Mouse (Mus musculus) lung, embryonic 16.5 days (tissue): ENCODE measurements around the gene Lgi1. TPM values are rescaled to one million over a fixed set of nuclear protein-coding genes. Genes with fewer than 3 reads are reported as not detected.

Experiments used
- ATAC-seq: fragments of 200-750 bp; cut with Nextera tagmentation; 2 replicates; pipeline ENCODE4 v1.8.0; 2017; ENCODE audit warnings: low read depth, mild to moderate bottlenecking, moderate library complexity
- H3K27ac ChIP-seq: fragments of 300-500 bp; sonication (generic); 2 replicates; pipeline ENCODE4 v1.5.1; 2014; ENCODE audit warnings: mild to moderate bottlenecking, control low read depth, low read length
- H3K27me3 ChIP-seq: fragments of 300-500 bp; sonication (generic); 2 replicates; pipeline ENCODE4 v1.6.1; 2014; ENCODE audit warnings: low read depth, low read length, mixed read lengths; ENCODE audit not compliant: control insufficient read depth, insufficient read depth
- H3K36me3 ChIP-seq: fragments of 300-500 bp; sonication (generic); 2 replicates; pipeline ENCODE4 v1.6.1; 2014; ENCODE audit warnings: low read length; ENCODE audit not compliant: control insufficient read depth, insufficient read depth
- H3K4me1 ChIP-seq: fragments of 300-500 bp; sonication (generic); replicated peaks from 2 replicates; pipeline ENCODE4 v1.6.1; 2014; ENCODE audit warnings: low read length, mixed read lengths; ENCODE audit not compliant: control insufficient read depth, insufficient read depth
- H3K4me2 ChIP-seq: fragments of 300-500 bp; sonication (generic); 2 replicates; pipeline ENCODE4 v1.6.1; 2014; ENCODE audit warnings: low read depth, low read length, control low read depth
- H3K4me3 ChIP-seq: fragments of 300-500 bp; sonication (generic); 2 replicates; pipeline ENCODE4 v1.5.1; 2014; ENCODE audit warnings: mild to moderate bottlenecking, low read length, control low read depth
- H3K9ac ChIP-seq: fragments of 300-500 bp; sonication (generic); 2 replicates; pipeline ENCODE4 v1.6.1; 2014; ENCODE audit warnings: low read length, control low read depth
- H3K9me3 ChIP-seq: fragments of 300-500 bp; sonication (generic); 2 replicates; pipeline ENCODE4 v1.6.1; 2016; ENCODE audit warnings: low read length; ENCODE audit not compliant: control insufficient read depth
- WGBS: fragments of 180-500 bp; shearing (Covaris S2); extraction: QIAGEN DNeasy Blood & Tissue Kit; methylation state at CpG from one replicate; pipeline ENCODE4 v1.1.7; 2014; 5-methylcytosine and 5-hydroxymethylcytosine counted together
- polyA plus RNA-seq: library from polyadenylated mRNA; unstranded; fragments of >200 nt; fragmentation: Nextera tagmentation; extraction: Ambion mirVana; gene quantifications from 2 replicates; pipeline ENCODE4 v1.2.1, GENCODE M21; 2015

Lgi1 gene
- polyA plus RNA-seq, 1 experiment from 2014 or later: 0.28 TPM

DNA sequence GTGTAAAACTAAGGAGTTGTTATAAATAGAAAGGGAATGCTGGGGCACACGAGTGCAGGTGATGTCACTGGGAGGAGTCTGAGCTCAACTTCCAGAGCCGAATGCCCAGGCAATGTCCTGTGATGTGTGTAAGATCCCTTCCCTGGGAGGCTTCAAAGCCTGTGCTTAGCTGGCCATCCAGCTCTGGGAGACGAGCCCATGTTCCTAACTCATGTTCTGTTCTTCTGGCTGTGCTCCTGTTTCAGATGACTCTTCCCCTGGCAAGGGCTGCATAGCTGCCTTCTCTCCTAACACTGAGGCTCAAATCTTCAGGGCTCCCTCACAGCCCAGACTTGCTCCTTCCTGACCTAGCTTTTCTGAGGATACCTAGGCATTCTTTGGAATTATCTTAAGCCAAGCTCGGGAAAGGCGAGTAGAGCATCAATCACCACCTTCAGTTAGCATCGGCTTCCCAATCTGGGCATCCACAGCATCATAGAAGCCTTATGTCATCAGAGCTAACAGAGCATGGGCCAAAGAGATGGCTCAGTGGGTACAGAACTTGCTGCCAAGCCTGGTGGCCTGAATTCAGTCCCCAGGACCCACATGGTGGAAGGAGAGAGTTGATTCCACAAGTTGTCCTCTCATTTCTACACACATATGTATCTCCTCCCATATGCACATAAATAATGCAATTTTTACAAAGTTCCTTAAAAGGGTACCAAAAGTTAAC, 52.4 kb downstream of the Lgi1 start:
- no peaks in the 10 kb centered on the region for H3K4me1 ChIP-seq
- H3K4me2 ChIP-seq: no peak overlapping the region
- H3K36me3 ChIP-seq: no peaks in the 10 kb centered on the region
- H3K27me3 ChIP-seq: no peaks in the 10 kb centered on the region
- WGBS: 78% methylated on average over 6 of the region's 6 CpGs
- H3K4me3 ChIP-seq: no peak overlapping the region
- H3K9me3 ChIP-seq: no peaks in the 10 kb centered on the region; the same call in 1 of the 2 replicates
- H3K27ac ChIP-seq: no peak overlapping the region
- ATAC-seq: no peak
- H3K9ac ChIP-seq: no peak overlapping the region

DNA sequence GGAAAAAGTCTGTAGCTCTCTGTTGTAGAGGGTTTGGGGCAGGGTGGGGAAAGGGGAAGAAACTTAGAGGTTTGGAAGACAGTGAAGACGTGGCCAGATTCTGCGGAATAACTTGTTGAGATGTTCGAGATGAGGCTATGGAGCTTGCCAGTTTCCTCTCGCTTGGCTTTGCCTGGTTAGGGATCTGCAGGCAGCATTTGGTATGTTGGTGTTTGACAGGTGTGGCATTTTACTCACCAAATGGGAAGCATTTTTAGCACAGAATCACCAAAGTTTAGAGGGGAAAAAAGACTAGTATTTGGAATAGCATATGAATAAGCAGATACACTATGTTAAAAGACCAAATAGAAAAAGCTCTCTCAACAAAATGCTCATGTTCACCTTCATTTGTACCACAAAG, 54.0 kb downstream of the Lgi1 start:
- H3K27ac ChIP-seq: no peak overlapping the region
- no peak overlapping the region for H3K9ac ChIP-seq
- no peaks in the 10 kb centered on the region for H3K36me3 ChIP-seq
- H3K9me3 ChIP-seq: no peaks in the 10 kb centered on the region; the same call in 1 of the 2 replicates
- ATAC-seq: no peak
- H3K4me1 ChIP-seq: no peaks in the 10 kb centered on the region
- no peak overlapping the region for H3K4me3 ChIP-seq
- WGBS: 89% methylated on average over 4 of the region's 4 CpGs
- H3K4me2 ChIP-seq: no peak overlapping the region
- no peaks in the 10 kb centered on the region for H3K27me3 ChIP-seq

- no peak for ATAC-seq
- Histone ChIP-seq H3K4me2 (no peak overlapping the region), H3K9me3 (no peaks in the 10 kb centered on the region; the same call in 1 of the 2 replicates), H3K4me1 (no peaks in the 10 kb centered on the region), H3K4me3 (no peak overlapping the region), H3K9ac (no peak overlapping the region), H3K36me3 (no peaks in the 10 kb centered on the region), H3K27me3 (no peaks in the 10 kb centered on the region), H3K27ac (no peak overlapping the region)
- WGBS: 74% methylated on average over 4 of the region's 4 CpGs
Measured at GRCm38 (mm10) chr19:38319168-38319567, 54.8 kb downstream of the Lgi1 start.

DNA sequence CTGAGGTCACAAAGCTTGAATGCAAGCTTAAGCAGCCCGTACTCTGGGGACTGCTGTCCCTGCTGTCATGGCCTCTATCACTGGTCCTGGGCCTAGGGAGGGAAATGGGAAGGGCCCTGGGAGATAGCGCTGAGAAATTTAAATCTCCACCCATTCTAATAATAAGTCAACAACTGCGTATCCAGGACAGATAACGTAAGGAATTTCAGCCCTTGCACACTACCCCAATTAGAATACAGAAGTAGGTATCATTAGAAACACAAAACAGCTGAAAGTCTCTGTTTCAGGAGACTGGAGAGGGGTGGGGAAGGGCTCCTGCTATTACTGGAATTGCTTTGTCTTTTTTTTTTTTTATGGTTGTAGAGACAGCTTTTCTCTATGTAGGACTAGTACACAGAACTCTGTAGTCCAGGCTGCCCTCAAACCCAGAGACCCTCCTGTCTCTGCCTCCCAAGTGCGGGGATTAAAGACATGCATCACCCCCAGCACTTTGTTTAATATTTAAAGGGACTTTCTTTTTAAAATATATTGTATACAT, 56.4 kb downstream of the Lgi1 start:
- Histone ChIP-seq H3K36me3 (no peaks in the 10 kb centered on the region), H3K9ac (no peak overlapping the region), H3K4me1 (no peaks in the 10 kb centered on the region), H3K9me3 (no peaks in the 10 kb centered on the region; the same call in 1 of the 2 replicates), H3K4me2 (no peak overlapping the region), H3K27me3 (no peaks in the 10 kb centered on the region), H3K27ac (no peak overlapping the region), H3K4me3 (no peak overlapping the region)
- ATAC-seq: no peak
- 79% methylated on average over 5 of the region's 5 CpGs for WGBS

GRCm38 (mm10) chr19:38323726-38324125, 59.4 kb downstream of the Lgi1 start:
- Histone ChIP-seq H3K9me3 (no peaks in the 10 kb centered on the region), H3K4me3 (no peak overlapping the region), H3K9ac (no peak overlapping the region), H3K27ac (no peak overlapping the region), H3K4me2 (no peak overlapping the region), H3K36me3 (no peaks in the 10 kb centered on the region), H3K4me1 (no peaks in the 10 kb centered on the region), H3K27me3 (no peaks in the 10 kb centered on the region)
- ATAC-seq: no peak

GRCm38 (mm10) chr19:38324147-38325028, 60.1 kb downstream of the Lgi1 start:
- Histone ChIP-seq H3K9ac (no peak overlapping the region), H3K4me2 (no peak overlapping the region), H3K27me3 (no peaks in the 10 kb centered on the region), H3K9me3 (no peaks in the 10 kb centered on the region), H3K36me3 (no peaks in the 10 kb centered on the region), H3K27ac (no peak overlapping the region), H3K4me3 (no peak overlapping the region), H3K4me1 (no peaks in the 10 kb centered on the region)
- no peak for ATAC-seq
- WGBS: 48% methylated on average over 10 of the region's 10 CpGs

DNA sequence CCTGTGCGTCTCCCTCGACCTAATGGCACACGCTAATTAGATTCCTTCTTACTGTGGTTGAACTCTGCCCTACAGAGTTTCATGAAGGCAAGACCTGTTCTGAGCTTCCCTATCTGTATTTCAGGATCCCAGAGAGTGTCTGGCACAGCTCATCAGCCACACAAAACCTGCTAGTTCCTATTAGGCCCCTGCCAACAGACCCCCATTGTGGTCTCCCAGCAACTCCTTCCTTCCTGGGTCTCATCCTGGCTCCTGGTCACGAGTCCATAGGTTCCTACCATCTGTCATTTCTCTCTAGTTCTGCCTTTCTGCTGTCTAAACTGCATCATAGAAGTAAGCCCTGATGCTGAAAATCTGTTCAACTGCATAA, 60.7 kb downstream of the Lgi1 start:
- ATAC-seq: no peak
- H3K27ac ChIP-seq: no peak overlapping the region
- H3K9ac ChIP-seq: no peak overlapping the region
- H3K4me3 ChIP-seq: no peak overlapping the region
- no peak overlapping the region for H3K4me2 ChIP-seq
- H3K27me3 ChIP-seq: no peaks in the 10 kb centered on the region
- no peaks in the 10 kb centered on the region for H3K4me1 ChIP-seq
- H3K9me3 ChIP-seq: no peaks in the 10 kb centered on the region
- no peaks in the 10 kb centered on the region for H3K36me3 ChIP-seq
- WGBS: 59% methylated on average over 4 of the region's 4 CpGs

- WGBS: 70% methylated on average over 7 of the region's 7 CpGs
- no peak overlapping the region for H3K4me3 ChIP-seq
- H3K27me3 ChIP-seq: no peaks in the 10 kb centered on the region
- no peak overlapping the region for H3K9ac ChIP-seq
- H3K4me1 ChIP-seq: no peaks in the 10 kb centered on the region
- H3K36me3 ChIP-seq: no peaks in the 10 kb centered on the region
- no peaks in the 10 kb centered on the region for H3K9me3 ChIP-seq
- no peak overlapping the region for H3K4me2 ChIP-seq
- H3K27ac ChIP-seq: no peak overlapping the region
- no peak for ATAC-seq
Measured at GRCm38 (mm10) chr19:38325854-38326253, 61.5 kb downstream of the Lgi1 start.

GRCm38 (mm10) chr19:38327002-38327401, 62.7 kb downstream of the Lgi1 start:
- Histone ChIP-seq H3K9ac (no peak overlapping the region), H3K4me1 (no peaks in the 10 kb centered on the region), H3K36me3 (no peaks in the 10 kb centered on the region), H3K4me3 (no peak overlapping the region), H3K9me3 (no peaks in the 10 kb centered on the region), H3K4me2 (no peak overlapping the region), H3K27me3 (no peaks in the 10 kb centered on the region), H3K27ac (no peak overlapping the region)
- no peak for ATAC-seq
- WGBS: 70% methylated on average over 4 of the region's 4 CpGs
